Mouse (Mus musculus) kidney, adult 11 months (tissue): ENCODE measurements around the gene Tom1l2.
A peak's percentile ranks its signal among the peaks of the same experiment; 100 is the strongest.

ENCODE experiments used
- DNase-seq: peaks from one replicate; pipeline ENCODE4 v3.0.0; 2022

Tom1l2 gene

GRCm38 (mm10) chr11:60260743-60261142, 92.0 kb downstream of the Tom1l2 start:
- no peak for DNase-seq

- DNase-seq: no peak
Measured at GRCm38 (mm10) chr11:60257696-60258095, 95.0 kb downstream of the Tom1l2 start.

- no peak for DNase-seq
Measured at GRCm38 (mm10) chr11:60256713-60257112, 96.0 kb downstream of the Tom1l2 start.

- DNase-seq: peak; percentile 40
Measured at GRCm38 (mm10) chr11:60256176-60256681, 96.5 kb downstream of the Tom1l2 start.

- no peak for DNase-seq
Measured at GRCm38 (mm10) chr11:60255639-60256038, 97.1 kb downstream of the Tom1l2 start.

- no peak for DNase-seq
Measured at GRCm38 (mm10) chr11:60255181-60255580, 97.5 kb downstream of the Tom1l2 start.

- no peak for DNase-seq
Measured at GRCm38 (mm10) chr11:60254308-60254707, 98.4 kb downstream of the Tom1l2 start.

GRCm38 (mm10) chr11:60253546-60253945, 99.2 kb downstream of the Tom1l2 start:
- no peak for DNase-seq

- peak; percentile 43 for DNase-seq
Measured at GRCm38 (mm10) chr11:60250971-60251643, 101.6 kb downstream of the Tom1l2 start.

GRCm38 (mm10) chr11:60249885-60250284, 102.8 kb downstream of the Tom1l2 start:
- DNase-seq: no peak

- DNase-seq: no peak
Measured at GRCm38 (mm10) chr11:60248596-60249404, 103.9 kb downstream of the Tom1l2 start.

- no peak for DNase-seq
Measured at GRCm38 (mm10) chr11:60247753-60248550, 104.8 kb downstream of the Tom1l2 start.

- DNase-seq: no peak
Measured at GRCm38 (mm10) chr11:60246077-60246476, 106.6 kb downstream of the Tom1l2 start.

GRCm38 (mm10) chr11:60244503-60245143, 108.1 kb downstream of the Tom1l2 start:
- DNase-seq: no peak

- no peak for DNase-seq
Measured at GRCm38 (mm10) chr11:60240509-60240908, 112.2 kb downstream of the Tom1l2 start.

GRCm38 (mm10) chr11:60235351-60235750, 117.4 kb downstream of the Tom1l2 start:
- DNase-seq: no peak

GRCm38 (mm10) chr11:60233235-60233634, 119.5 kb downstream of the Tom1l2 start:
- no peak for DNase-seq

GRCm38 (mm10) chr11:60232441-60233058, 120.2 kb downstream of the Tom1l2 start:
- DNase-seq: no peak

- no peak for DNase-seq
Measured at GRCm38 (mm10) chr11:60231951-60232350, 120.8 kb downstream of the Tom1l2 start.

- DNase-seq: no peak
Measured at GRCm38 (mm10) chr11:60231326-60231725, 121.4 kb downstream of the Tom1l2 start.

GRCm38 (mm10) chr11:60230512-60230911, 122.2 kb downstream of the Tom1l2 start:
- no peak for DNase-seq

- DNase-seq: peak; percentile 84
Measured at GRCm38 (mm10) chr11:60229821-60230220, 122.9 kb downstream of the Tom1l2 start.
